Mouse (Mus musculus) embryonic facial prominence, embryonic 10.5 days (tissue): ENCODE measurements at regions not wholly inside any gene's neighbourhood (a gene's known extent, or its start where the extent isn't known, plus 50 kb on each side); places are given as distances from the start of the nearest gene placed in this dataset.

Experiments used
- DNase-seq: peaks from one replicate; pipeline ENCODE4 v3.0.0-alpha.2; 2017; ENCODE audit warnings: low spot score
- H3K27ac ChIP-seq: fragments of 300-500 bp; sonication (generic); replicated peaks from 2 replicates; pipeline ENCODE4 v1.5.1; 2016; ENCODE audit warnings: mild to moderate bottlenecking
- H3K27me3 ChIP-seq: fragments of 300-500 bp; sonication (generic); replicated peaks from 2 replicates; pipeline ENCODE4 v1.6.1; 2016; ENCODE audit warnings: low read depth, mild to moderate bottlenecking; ENCODE audit not compliant: poor library complexity, severe bottlenecking
- H3K36me3 ChIP-seq: fragments of 300-500 bp; sonication (generic); replicated peaks from 2 replicates; pipeline ENCODE4 v1.6.1; 2016; ENCODE audit warnings: mild to moderate bottlenecking, moderate library complexity
- H3K4me1 ChIP-seq: fragments of 300-500 bp; sonication (generic); 2 replicates; pipeline ENCODE4 v1.6.1; 2016
- H3K4me3 ChIP-seq: fragments of 300-500 bp; sonication (generic); 2 replicates; pipeline ENCODE4 v1.5.1; 2016; ENCODE audit warnings: mild to moderate bottlenecking, moderate library complexity
- H3K9me3 ChIP-seq: fragments of 300-500 bp; sonication (generic); 2 replicates; pipeline ENCODE4 v1.6.1; 2016; ENCODE audit warnings: mild to moderate bottlenecking
- WGBS: fragments of 180-500 bp; shearing (Covaris S2); methylation state at CpG from one replicate; pipeline ENCODE4 v1.1.7; 2016; 5-methylcytosine and 5-hydroxymethylcytosine counted together

DNA sequence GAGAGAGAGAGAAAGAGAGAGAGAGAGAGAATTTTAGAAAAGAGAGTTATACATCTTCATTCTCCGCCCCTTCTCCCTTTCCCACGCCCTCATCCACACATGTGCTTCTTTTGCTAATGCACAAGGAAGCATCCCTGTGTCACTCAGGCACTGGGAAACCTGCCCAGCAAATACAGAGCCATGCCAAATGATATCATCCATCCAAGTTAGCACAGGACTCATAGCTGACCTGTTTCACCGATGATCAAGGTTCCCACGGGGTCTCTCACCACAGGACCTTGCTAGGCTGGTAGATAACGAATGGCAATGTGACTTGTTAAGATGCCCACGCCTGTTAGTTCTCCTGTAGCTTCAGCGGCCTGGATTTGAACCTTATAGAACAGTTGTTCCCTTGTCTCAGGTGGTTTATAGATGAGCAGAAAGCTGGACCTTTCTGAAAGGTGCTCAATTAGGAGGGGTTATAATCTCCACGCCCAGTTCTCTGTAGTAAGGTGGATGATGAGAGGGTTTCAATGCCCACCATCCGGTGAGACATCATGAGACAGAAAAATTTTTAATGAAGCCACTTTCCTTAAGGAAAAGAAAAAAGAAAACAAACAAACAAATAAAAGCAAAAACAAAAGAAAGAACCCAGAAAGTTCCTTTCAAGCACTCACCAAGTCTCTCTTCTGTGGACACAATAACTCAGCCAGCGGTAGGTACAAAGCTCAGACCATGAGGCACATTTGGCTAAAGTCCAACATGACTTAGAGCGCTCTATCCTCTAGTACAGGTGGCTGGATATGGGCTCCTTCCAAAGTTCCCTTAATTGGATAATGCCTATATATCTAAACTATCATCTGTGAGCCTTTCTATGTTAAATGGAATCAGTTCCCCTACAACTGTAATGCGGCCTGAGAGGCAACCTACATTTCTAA lies 57.1 kb upstream of the Bmp2k start:
- no peak overlapping the region for H3K4me3 ChIP-seq
- H3K36me3 ChIP-seq = no peaks in the 10 kb centered on the region
- H3K4me1 ChIP-seq = peaks cover 8% of the 10 kb centered on the region
- 82% methylated on average over 12 of the region's 12 CpGs for WGBS
- no peak overlapping the region for H3K27ac ChIP-seq
- no peaks in the 10 kb centered on the region for H3K9me3 ChIP-seq
- no peaks in the 10 kb centered on the region for H3K27me3 ChIP-seq
- no peak for DNase-seq

DNA sequence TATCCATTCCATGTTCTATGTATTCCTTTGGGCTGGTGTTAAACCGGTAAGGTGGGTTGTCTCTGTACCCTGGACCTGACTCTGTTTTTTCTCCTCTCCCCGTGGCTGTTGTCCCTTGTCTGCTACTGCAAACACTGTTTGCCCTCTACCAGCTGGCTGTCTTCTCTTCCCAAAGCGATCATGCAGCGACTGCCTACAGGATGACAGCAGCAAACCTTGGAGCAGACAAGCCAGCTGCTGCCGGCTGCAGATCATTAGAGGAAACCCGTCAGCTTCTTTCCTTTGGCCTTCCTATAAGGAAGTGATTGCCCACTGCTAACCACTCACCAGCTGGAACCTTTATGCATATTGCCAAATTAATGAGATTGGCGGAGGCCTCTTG lies 56.4 kb upstream of the Bmp2k start:
- H3K27me3 ChIP-seq = no peaks in the 10 kb centered on the region
- no peak for DNase-seq
- no peak overlapping the region for H3K27ac ChIP-seq
- H3K9me3 ChIP-seq = no peaks in the 10 kb centered on the region
- H3K4me3 ChIP-seq = no peak overlapping the region
- H3K36me3 ChIP-seq = no peaks in the 10 kb centered on the region
- 56% methylated on average over 7 of the region's 7 CpGs for WGBS
- H3K4me1 ChIP-seq = peaks cover 8% of the 10 kb centered on the region

DNA sequence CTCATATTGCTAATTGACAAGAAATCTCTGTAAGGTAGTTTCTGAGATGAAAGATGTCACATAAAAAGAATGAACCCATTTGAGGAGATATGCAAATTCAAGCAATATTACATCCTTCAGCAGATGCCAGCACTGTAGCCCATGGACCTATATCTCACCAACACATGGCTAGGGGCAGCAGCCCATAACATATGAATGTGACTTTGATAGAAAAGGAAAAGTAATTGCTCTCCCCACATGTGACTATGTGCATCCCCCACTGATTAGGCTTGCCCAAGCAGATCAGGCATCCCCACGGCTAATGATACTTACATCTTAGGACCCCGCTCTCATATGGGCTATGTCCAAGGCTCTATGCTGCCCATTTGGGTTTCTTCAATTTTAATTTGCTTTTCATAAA lies 56.0 kb upstream of the Bmp2k start:
- Histone ChIP-seq H3K4me1 (peaks cover 8% of the 10 kb centered on the region), H3K27me3 (no peaks in the 10 kb centered on the region), H3K9me3 (no peaks in the 10 kb centered on the region), H3K27ac (no peak overlapping the region), H3K36me3 (no peaks in the 10 kb centered on the region), H3K4me3 (no peak overlapping the region)
- DNase-seq = no peak
- 95% methylated on average over 2 of the region's 2 CpGs for WGBS
